8 mouse cellular contexts compared by ENCODE assay signal in the genomic region with DNA sequence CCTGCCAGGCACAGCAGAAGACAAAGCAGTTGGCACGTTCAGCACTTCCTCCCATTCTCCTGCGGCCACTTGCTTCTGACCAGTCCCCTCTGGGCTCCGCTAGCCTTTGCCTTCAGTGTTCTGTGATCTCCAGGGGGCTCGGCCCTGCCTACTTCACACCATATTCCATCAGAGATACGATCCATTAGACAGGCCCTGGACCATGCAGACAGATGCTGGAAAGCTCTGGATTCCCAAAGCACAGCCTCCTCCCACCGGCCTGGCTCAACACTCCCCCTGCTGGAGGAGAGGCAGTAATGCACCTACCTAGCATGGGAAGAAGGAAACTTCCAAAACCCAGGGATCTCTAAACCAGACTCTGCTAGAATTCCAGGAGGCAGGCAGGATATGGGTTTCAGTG. TPM values are rescaled to one million over a fixed set of nuclear protein-coding genes. Genes with fewer than 3 reads are reported as not detected.
DNase-seq lines count a peak whose midpoint lies in the region; ATAC-seq and TF ChIP-seq lines count a peak whose summit lies in the region.

No protein-coding gene starts in this region.

- WGBS in embryonic facial prominence, embryonic 14.5 days = 33% methylated on average over 6 of the region's 6 CpGs
- 17% methylated on average over 6 of the region's 6 CpGs for WGBS in hindbrain, postnatal 0 days
- WGBS in stomach, embryonic 14.5 days = 37% methylated on average over 6 of the region's 6 CpGs

- H3K9ac ChIP-seq in embryonic facial prominence, embryonic 14.5 days (ENCODE audit: low read depth, low read length) = no peak overlapping the region
- no peak overlapping the region for H3K9ac ChIP-seq in hindbrain, postnatal 0 days (replicated peaks; ENCODE audit: low read length)
- H3K9ac ChIP-seq in stomach, embryonic 14.5 days (replicated peaks; ENCODE audit: low read depth, low read length) = no peak overlapping the region

- no peak overlapping the region for H3K4me3 ChIP-seq in embryonic facial prominence, embryonic 14.5 days (ENCODE audit: low read depth, low read length)
- H3K4me3 ChIP-seq in hindbrain, postnatal 0 days (ENCODE audit: low read length) = no peak overlapping the region
- H3K4me3 ChIP-seq in stomach, embryonic 14.5 days (ENCODE audit: low read depth, low read length) = no peak overlapping the region

- H3K36me3 ChIP-seq in embryonic facial prominence, embryonic 14.5 days (ENCODE audit: control insufficient read depth, insufficient read depth, low read length) = no peaks in the 10 kb centered on the region
- H3K36me3 ChIP-seq in hindbrain, postnatal 0 days (ENCODE audit: insufficient read depth, low read length) = 0 out of 2 replicates have a peak, but pooled peaks cover 3% of the 10 kb centered on the region
- H3K36me3 ChIP-seq in stomach, embryonic 14.5 days (ENCODE audit: control insufficient read depth, insufficient read depth, low read length) = no peaks in the 10 kb centered on the region

- H3K27ac ChIP-seq in embryonic facial prominence, embryonic 14.5 days (replicated peaks; ENCODE audit: low read depth, low read length) = no peak overlapping the region
- 0 out of 2 replicates have a peak overlapping the region, but pooled peaks have one; percentile 1 for H3K27ac ChIP-seq in hindbrain, postnatal 0 days
- H3K27ac ChIP-seq in stomach, embryonic 14.5 days (ENCODE audit: low read length) = no peak overlapping the region

- no peak overlapping the region for H3K4me2 ChIP-seq in embryonic facial prominence, embryonic 14.5 days (ENCODE audit: low read depth, low read length)
- no peak overlapping the region for H3K4me2 ChIP-seq in hindbrain, postnatal 0 days (ENCODE audit: low read depth, low read length)
- H3K4me2 ChIP-seq in stomach, embryonic 14.5 days (replicated peaks; ENCODE audit: low read depth, low read length) = no peak overlapping the region

- DNase-seq in cerebellum, adult 11 months = no peak
- DNase-seq in urinary bladder, postnatal 25 days (ENCODE audit: low spot score) = peak; percentile 29
- DNase-seq in urinary bladder, postnatal 10 days (ENCODE audit: low spot score) = no peak
- DNase-seq in embryonic facial prominence, embryonic 14.5 days (ENCODE audit: low spot score) = peak; percentile 59
- DNase-seq in hindbrain, postnatal 0 days (ENCODE audit: low spot score) = peak; percentile 83

- peak; percentile 100 for TF ChIP-seq CTCF in hindbrain, postnatal 0 days (IDR thresholded peaks at IDR 0.05; ENCODE audit: low read depth)

- H3K9me3 ChIP-seq in embryonic facial prominence, embryonic 14.5 days (ENCODE audit: control insufficient read depth, low read length) = no peaks in the 10 kb centered on the region
- no peaks in the 10 kb centered on the region for H3K9me3 ChIP-seq in hindbrain, postnatal 0 days (ENCODE audit: low read length)
- no peaks in the 10 kb centered on the region for H3K9me3 ChIP-seq in stomach, embryonic 14.5 days (ENCODE audit: control insufficient read depth, low read depth, low read length)

- peak; percentile 41 for ATAC-seq in cerebellum, adult (ENCODE audit: insufficient number of reproducible peaks, low FRiP score, low TSS enrichment)
- ATAC-seq in embryonic facial prominence, embryonic 14.5 days (ENCODE audit: low read depth) = peak; percentile 68; the same call in 1 of the 2 replicates
- ATAC-seq in hindbrain, postnatal 0 days = peak; percentile 75
- peak; percentile 77 for ATAC-seq in megakaryocyte-erythroid progenitor cell, adult 5-6 weeks (replicated peaks; ENCODE audit: low FRiP score, low TSS enrichment, poor library complexity, severe bottlenecking)
- ATAC-seq in stomach, embryonic 14.5 days (ENCODE audit: insufficient number of reproducible peaks, insufficient read depth, low FRiP score, low read depth) = peak; percentile 47; the same call in 1 of the 2 replicates

- no peaks in the 10 kb centered on the region for H3K27me3 ChIP-seq in embryonic facial prominence, embryonic 14.5 days (replicated peaks; ENCODE audit: control insufficient read depth, insufficient read depth, low read length)
- H3K27me3 ChIP-seq in hindbrain, postnatal 0 days (ENCODE audit: insufficient read depth, low read length) = no peaks in the 10 kb centered on the region
- H3K27me3 ChIP-seq in stomach, embryonic 14.5 days (ENCODE audit: control insufficient read depth, insufficient read depth, low read length) = no peaks in the 10 kb centered on the region

- H3K4me1 ChIP-seq in embryonic facial prominence, embryonic 14.5 days (ENCODE audit: control insufficient read depth, insufficient read depth, low read length) = no peaks in the 10 kb centered on the region
- no peaks in the 10 kb centered on the region for H3K4me1 ChIP-seq in hindbrain, postnatal 0 days (ENCODE audit: insufficient read depth, low read length)
- H3K4me1 ChIP-seq in stomach, embryonic 14.5 days (ENCODE audit: control insufficient read depth, insufficient read depth, low read length) = no peaks in the 10 kb centered on the region

RNA-seq across cellular contexts. Expression of a gene that starts 12.8 kb away (rescaled TPM):
- polyA plus RNA-seq in embryonic facial prominence, embryonic 14.5 days (2014; fragmentation: Nextera tagmentation; extraction: Ambion mirVana) = 0.94 and 1.3 TPM in 2 replicates
- total RNA-seq in hindbrain, postnatal 0 days (2014; rRNA removed) = 42.6 and 44.3 TPM in 2 replicates
- polyA plus RNA-seq in hindbrain, postnatal 0 days (2015; fragmentation: Nextera tagmentation; extraction: Ambion mirVana) = 13.3 and 16.6 TPM in 2 replicates
- total RNA-seq in megakaryocyte-erythroid progenitor cell, adult 5-6 weeks (2014; fragmentation: Nextera tagmentation) = not detected in 2 replicates
- not detected in 2 replicates for total RNA-seq in megakaryocyte-erythroid progenitor cell, adult 5-6 weeks (2017)
- polyA plus RNA-seq in stomach, embryonic 14.5 days (2014; fragmentation: Nextera tagmentation; extraction: Ambion mirVana) = 0.11 TPM in 1 of 2 replicates, not detected in the other

RNA-seq across cellular contexts. Expression of a gene that starts 45.6 kb away (rescaled TPM):
- 4.8 and 4.9 TPM in 2 replicates for polyA plus RNA-seq in embryonic facial prominence, embryonic 14.5 days (2014; fragmentation: Nextera tagmentation; extraction: Ambion mirVana)
- total RNA-seq in hindbrain, postnatal 0 days (2014; rRNA removed) = 66.3 and 71.8 TPM in 2 replicates
- polyA plus RNA-seq in hindbrain, postnatal 0 days (2015; fragmentation: Nextera tagmentation; extraction: Ambion mirVana) = 18.9 and 20.6 TPM in 2 replicates
- total RNA-seq in megakaryocyte-erythroid progenitor cell, adult 5-6 weeks (2014; fragmentation: Nextera tagmentation) = not detected in 2 replicates
- total RNA-seq in megakaryocyte-erythroid progenitor cell, adult 5-6 weeks (2017) = not detected in 2 replicates
- 2.2 TPM in 2 replicates for polyA plus RNA-seq in stomach, embryonic 14.5 days (2014; fragmentation: Nextera tagmentation; extraction: Ambion mirVana)

Comparison
In these comparisons a context has a peak if more than half of its experiments do, and no peak if none do; other contexts are left out.
1. DNase-seq: peak in urinary bladder, postnatal 25 days (single experiment), embryonic facial prominence, embryonic 14.5 days (single experiment) and hindbrain, postnatal 0 days (single experiment); none in cerebellum, adult 11 months (single experiment) and urinary bladder, postnatal 10 days (single experiment).
2. Peak in every context shown above with its lines, with median percentiles within 50 percentile points of each other: ATAC-seq.